Mouse (Mus musculus) embryonic facial prominence, embryonic 11.5 days (tissue): ENCODE data around the gene Fam222b. TPM values are rescaled to one million over a fixed set of nuclear protein-coding genes. Genes with fewer than 3 reads are reported as not detected.

ENCODE experiments used
- ATAC-seq: fragments of 200-750 bp; cut with Nextera tagmentation; replicated peaks from 2 replicates; pipeline ENCODE4 v1.8.0; 2017; ENCODE audit warnings: low read depth; ENCODE audit not compliant: insufficient number of reproducible peaks, low FRiP score, low TSS enrichment
- DNase-seq: peaks from one replicate; pipeline ENCODE4 v3.0.0-alpha.2; 2015; ENCODE audit warnings: low spot score
- H3K27ac ChIP-seq: fragments of 300-500 bp; sonication (generic); replicated peaks from 2 replicates; pipeline ENCODE4 v1.5.1; 2014; ENCODE audit warnings: mild to moderate bottlenecking, low read depth, low read length, control low read depth
- H3K27me3 ChIP-seq: fragments of 300-500 bp; sonication (generic); 2 replicates; pipeline ENCODE4 v1.6.1; 2014; ENCODE audit warnings: mild to moderate bottlenecking, low read length, moderate library complexity, mixed read lengths; ENCODE audit not compliant: control insufficient read depth, insufficient read depth
- H3K36me3 ChIP-seq: fragments of 300-500 bp; sonication (generic); replicated peaks from 2 replicates; pipeline ENCODE4 v1.6.1; 2014; ENCODE audit warnings: low read depth, mild to moderate bottlenecking, low read length, moderate library complexity, mixed read lengths; ENCODE audit not compliant: control insufficient read depth, insufficient read depth
- H3K4me1 ChIP-seq: fragments of 300-500 bp; sonication (generic); 2 replicates; pipeline ENCODE4 v1.6.1; 2014; ENCODE audit warnings: low read length, mixed read lengths; ENCODE audit not compliant: control insufficient read depth, insufficient read depth
- H3K4me2 ChIP-seq: fragments of 300-500 bp; sonication (generic); 2 replicates; pipeline ENCODE4 v1.6.1; 2014; ENCODE audit warnings: low read depth, mild to moderate bottlenecking, control low read depth, low read length, moderate library complexity
- H3K4me3 ChIP-seq: fragments of 300-500 bp; sonication (generic); 2 replicates; pipeline ENCODE4 v1.5.1; 2014; ENCODE audit warnings: low read depth, low read length, control low read depth
- H3K9ac ChIP-seq: fragments of 300-500 bp; sonication (generic); replicated peaks from 2 replicates; pipeline ENCODE4 v1.6.1; 2014; ENCODE audit warnings: mild to moderate bottlenecking, control low read depth, low read length
- H3K9me3 ChIP-seq: fragments of 300-500 bp; sonication (generic); replicated peaks from 2 replicates; pipeline ENCODE4 v1.6.1; 2016; ENCODE audit warnings: mild to moderate bottlenecking, low read length, inconsistent platforms, mixed read lengths; ENCODE audit not compliant: control insufficient read depth
- WGBS: fragments of 180-500 bp; shearing (Covaris S2); extraction: QIAGEN DNeasy Blood & Tissue Kit; methylation state at CpG from one replicate; pipeline ENCODE4 v1.1.7; 2014; 5-methylcytosine and 5-hydroxymethylcytosine counted together
- polyA plus RNA-seq: library from polyadenylated mRNA; unstranded; fragments of >200 nt; fragmentation: Nextera tagmentation; extraction: Ambion mirVana; gene quantifications from 2 replicates; pipeline ENCODE4 v1.2.1, GENCODE M21; 2014

Fam222b gene
- polyA plus RNA-seq, 1 experiment from 2014 or later = 19.0 TPM

DNA sequence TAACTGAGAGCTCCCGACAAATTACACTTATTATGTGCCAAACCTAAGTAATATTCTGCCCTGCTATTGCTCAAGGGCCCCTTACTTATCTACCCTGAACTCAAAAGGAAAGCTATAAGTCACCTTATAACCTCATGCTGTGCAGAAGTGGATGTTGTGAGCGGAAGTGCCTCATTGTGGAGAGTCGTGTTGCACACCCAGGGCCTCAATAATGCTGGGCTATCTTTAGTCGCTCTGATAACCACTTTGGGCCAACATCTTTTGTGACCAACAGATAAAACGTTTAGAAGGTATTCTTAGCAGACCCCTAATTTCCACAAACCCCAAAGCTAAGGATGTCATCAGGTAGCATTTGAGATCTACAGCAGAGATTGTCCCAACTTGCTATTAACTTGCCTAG is 46.2 kb downstream of the Fam222b start:
- DNase-seq (no peak), ATAC-seq (no peak)
- no peak overlapping the region for H3K4me3 ChIP-seq
- no peak overlapping the region for H3K27ac ChIP-seq
- H3K9ac ChIP-seq = no peak overlapping the region
- H3K4me1 ChIP-seq = no peaks in the 10 kb centered on the region
- no peaks in the 10 kb centered on the region for H3K27me3 ChIP-seq
- H3K36me3 ChIP-seq = peaks cover 2% of the 10 kb centered on the region
- WGBS = 84% methylated on average over 5 of the region's 5 CpGs
- H3K4me2 ChIP-seq = no peak overlapping the region
- no peaks in the 10 kb centered on the region for H3K9me3 ChIP-seq

DNA sequence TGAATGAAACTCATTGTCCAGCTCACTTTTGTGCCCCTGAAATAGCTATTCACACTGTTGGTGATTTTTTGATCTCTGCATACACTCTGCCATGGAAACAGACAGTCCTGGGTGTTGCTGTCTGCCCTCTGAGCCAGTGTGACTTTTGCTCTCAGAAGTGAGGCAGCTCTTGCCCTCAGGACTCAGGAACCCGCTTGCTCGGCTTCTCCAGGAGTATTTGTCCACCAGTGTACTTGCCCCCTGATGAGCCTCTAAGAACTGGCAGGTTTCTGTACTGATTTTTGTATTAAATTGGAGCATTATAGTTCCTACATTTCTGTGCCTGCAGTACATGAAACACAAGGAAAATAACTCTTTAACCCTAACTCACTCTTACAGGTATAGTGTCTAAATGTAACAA is 49.1 kb downstream of the Fam222b start:
- peaks cover 2% of the 10 kb centered on the region for H3K36me3 ChIP-seq
- no peak for ATAC-seq

GRCm38 (mm10) chr11:78146168-78146567 is 51.7 kb downstream of the Fam222b start:
- no peaks in the 10 kb centered on the region for H3K27me3 ChIP-seq
- H3K4me3 ChIP-seq = no peak overlapping the region
- H3K9ac ChIP-seq = no peak overlapping the region
- H3K36me3 ChIP-seq = peaks cover 8% of the 10 kb centered on the region
- ATAC-seq (no peak), DNase-seq (no peak)
- no peak overlapping the region for H3K27ac ChIP-seq
- H3K4me1 ChIP-seq = no peaks in the 10 kb centered on the region
- H3K9me3 ChIP-seq = no peaks in the 10 kb centered on the region
- H3K4me2 ChIP-seq = no peak overlapping the region
- 88% methylated on average over 5 of the region's 5 CpGs for WGBS

More for the DNA sequence above, 49.1 kb downstream of the Fam222b start:
- Histone ChIP-seq H3K27ac (no peak overlapping the region), H3K4me3 (no peak overlapping the region), H3K9ac (no peak overlapping the region), H3K4me2 (no peak overlapping the region), H3K27me3 (no peaks in the 10 kb centered on the region), H3K4me1 (no peaks in the 10 kb centered on the region), H3K9me3 (no peaks in the 10 kb centered on the region)
- WGBS = 90% methylated on average over 2 of the region's 2 CpGs
- no peak for DNase-seq

DNA sequence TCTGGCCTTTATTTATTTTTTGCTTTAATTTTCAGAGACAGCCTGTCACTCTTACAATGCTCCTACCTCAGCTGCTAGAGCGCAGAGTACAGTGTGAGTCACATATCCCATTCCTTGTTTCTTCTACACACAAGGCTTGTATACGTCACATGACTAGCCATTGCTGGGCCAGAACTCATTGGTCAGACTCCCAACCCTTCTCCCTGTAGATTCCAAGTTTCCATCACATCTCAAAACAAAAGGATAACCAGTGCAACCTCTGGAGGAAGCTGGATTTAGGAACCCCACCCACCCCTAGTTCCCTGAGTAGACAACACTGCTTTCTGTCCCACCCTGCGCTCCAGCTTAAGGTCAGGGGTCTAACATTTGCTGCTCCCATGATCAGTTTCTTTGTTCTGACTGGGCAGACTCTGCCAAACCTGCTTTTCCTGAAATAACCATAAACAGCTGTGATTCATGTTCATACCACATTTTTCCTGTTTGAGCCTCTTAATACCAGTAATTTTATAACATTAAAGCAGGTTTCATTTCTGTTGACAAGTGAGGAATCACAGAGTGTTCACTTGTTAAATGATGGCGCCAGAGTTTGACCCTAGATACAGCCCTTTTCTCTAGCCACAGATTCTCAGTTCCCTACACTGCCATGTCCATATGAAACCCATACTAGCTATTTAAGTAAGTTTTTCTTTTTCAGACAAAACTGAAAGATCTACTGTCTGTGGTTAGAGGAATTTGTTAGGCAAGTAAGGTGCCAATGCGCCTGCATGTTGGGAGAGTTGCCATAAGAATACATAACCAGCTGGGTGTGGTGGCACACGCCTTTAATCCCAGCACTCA is 52.5 kb downstream of the Fam222b start:
- H3K9me3 ChIP-seq = no peaks in the 10 kb centered on the region
- no peak overlapping the region for H3K27ac ChIP-seq
- DNase-seq (no peak), ATAC-seq (no peak)
- no peak overlapping the region for H3K4me2 ChIP-seq
- no peaks in the 10 kb centered on the region for H3K4me1 ChIP-seq
- WGBS = 90% methylated on average over 6 of the region's 6 CpGs
- no peak overlapping the region for H3K9ac ChIP-seq
- H3K27me3 ChIP-seq = no peaks in the 10 kb centered on the region
- peaks cover 8% of the 10 kb centered on the region for H3K36me3 ChIP-seq
- H3K4me3 ChIP-seq = no peak overlapping the region

DNA sequence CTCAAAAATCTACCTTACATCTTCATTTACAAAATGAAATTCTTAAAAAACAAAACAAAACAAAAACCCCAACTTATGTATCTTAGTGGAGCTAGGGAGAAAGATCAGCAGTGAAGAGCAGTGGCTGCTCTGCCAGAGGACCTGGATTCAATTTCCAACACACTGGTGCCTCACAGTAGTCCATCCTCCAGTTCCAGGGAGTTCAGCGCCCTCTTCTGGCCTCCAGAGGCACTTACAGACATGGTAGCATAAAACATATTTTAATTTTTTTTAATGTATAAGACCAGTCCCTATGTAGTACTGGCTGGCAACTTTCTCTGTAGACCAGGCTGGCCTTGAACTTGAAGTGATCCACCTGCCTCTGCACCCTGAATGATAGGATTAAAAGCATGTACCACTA is 56.7 kb downstream of the Fam222b start:
- Histone ChIP-seq H3K36me3 (peaks cover 13% of the 10 kb centered on the region), H3K4me2 (no peak overlapping the region), H3K27me3 (no peaks in the 10 kb centered on the region), H3K9me3 (no peaks in the 10 kb centered on the region), H3K9ac (no peak overlapping the region), H3K27ac (no peak overlapping the region), H3K4me1 (no peaks in the 10 kb centered on the region), H3K4me3 (no peak overlapping the region)
- ATAC-seq (no peak), DNase-seq (peak; percentile 47)
- 28% methylated on average over 1 of the region's 1 CpGs for WGBS

DNA sequence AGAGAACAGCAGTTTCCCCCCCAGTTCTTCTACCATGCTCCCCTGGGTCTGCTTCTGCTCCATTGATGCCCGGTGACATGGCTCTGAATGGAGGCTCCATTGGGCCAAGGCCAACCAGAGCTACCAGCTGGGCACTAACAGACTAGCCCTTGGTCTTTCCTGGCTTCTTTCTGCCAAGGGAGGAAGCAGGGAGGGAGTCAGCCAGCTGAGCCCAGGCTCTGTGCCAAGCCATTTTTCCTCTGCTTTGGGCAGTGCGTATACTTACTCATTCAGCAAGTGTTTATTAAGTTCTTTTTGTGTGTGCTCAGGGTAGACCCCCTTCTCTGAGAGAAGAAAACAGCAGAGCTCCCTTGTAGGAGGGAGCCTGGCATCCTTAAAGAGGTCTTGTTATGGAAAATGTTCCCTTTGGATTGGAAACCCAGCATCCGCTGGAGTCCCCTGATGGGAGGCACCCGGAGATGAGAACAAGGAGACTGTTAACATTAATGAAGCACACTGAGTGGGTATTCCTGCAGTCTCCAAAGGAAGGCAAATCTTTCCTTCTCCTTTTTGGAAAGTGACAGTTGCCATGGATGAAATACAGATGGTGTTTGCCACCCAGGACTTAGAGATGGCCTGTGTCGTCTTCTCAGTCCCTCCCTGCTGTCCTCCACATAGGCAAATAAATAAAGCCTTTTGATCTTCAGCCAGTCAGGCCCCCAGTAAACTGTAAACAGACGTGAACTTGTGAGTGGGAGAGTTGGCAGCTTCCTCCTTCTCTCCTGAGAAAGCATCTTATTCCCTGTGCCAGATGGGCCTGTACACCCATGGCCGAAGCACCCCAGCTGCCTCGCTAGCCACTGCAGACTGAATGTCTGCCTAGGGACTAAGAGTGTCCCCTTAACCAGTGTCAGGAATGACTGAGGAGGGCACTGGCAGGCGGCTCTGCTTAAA is 58.1 kb downstream of the Fam222b start:
- 78% methylated on average over 9 of the region's 9 CpGs for WGBS
- H3K4me3 ChIP-seq = no peak overlapping the region
- no peak overlapping the region for H3K9ac ChIP-seq
- H3K36me3 ChIP-seq = peaks cover 15% of the 10 kb centered on the region
- no peaks in the 10 kb centered on the region for H3K27me3 ChIP-seq
- H3K9me3 ChIP-seq = no peaks in the 10 kb centered on the region
- DNase-seq (no peak), ATAC-seq (no peak)
- no peaks in the 10 kb centered on the region; the same call in 1 of the 2 replicates for H3K4me1 ChIP-seq
- no peak overlapping the region for H3K4me2 ChIP-seq
- H3K27ac ChIP-seq = no peak overlapping the region

DNA sequence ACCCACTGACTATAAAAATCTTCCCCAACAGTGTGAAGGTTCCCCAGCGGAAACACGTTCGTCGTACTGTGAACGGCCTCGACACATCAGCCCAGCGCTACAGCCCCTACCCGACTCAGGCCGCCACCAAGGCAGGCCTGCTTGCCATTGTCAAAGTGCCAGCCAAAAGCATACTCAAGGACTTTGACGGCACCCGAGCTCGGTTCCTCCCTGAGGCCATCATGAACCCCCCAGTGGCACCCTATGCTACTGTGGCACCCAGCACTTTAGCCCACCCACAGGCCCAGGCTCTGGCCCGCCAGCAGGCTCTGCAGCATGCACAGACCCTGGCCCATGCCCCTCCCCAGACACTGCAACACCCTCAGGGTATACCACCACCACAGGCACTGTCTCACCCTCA is 59.3 kb downstream of the Fam222b start:
- Histone ChIP-seq H3K9ac (no peak overlapping the region), H3K36me3 (peaks cover 15% of the 10 kb centered on the region), H3K4me3 (no peak overlapping the region), H3K9me3 (no peaks in the 10 kb centered on the region), H3K4me2 (no peak overlapping the region), H3K27ac (no peak overlapping the region), H3K4me1 (no peaks in the 10 kb centered on the region; the same call in 1 of the 2 replicates), H3K27me3 (no peaks in the 10 kb centered on the region)
- ATAC-seq (no peak), DNase-seq (no peak)
- 88% methylated on average over 13 of the region's 13 CpGs for WGBS

- Histone ChIP-seq H3K36me3 (peaks cover 21% of the 10 kb centered on the region), H3K27ac (no peak overlapping the region)
Measured at GRCm38 (mm10) chr11:78155674-78156073, 61.2 kb downstream of the Fam222b start.

More at GRCm38 (mm10) chr11:78155674-78156073, 61.2 kb downstream of the Fam222b start:
- Histone ChIP-seq H3K4me3 (no peak overlapping the region), H3K9me3 (no peaks in the 10 kb centered on the region), H3K27me3 (no peaks in the 10 kb centered on the region), H3K9ac (no peak overlapping the region), H3K4me2 (no peak overlapping the region), H3K4me1 (no peaks in the 10 kb centered on the region; the same call in 1 of the 2 replicates)
- DNase-seq (no peak), ATAC-seq (no peak)
- WGBS = 65% methylated on average over 5 of the region's 5 CpGs
